Mouse (Mus musculus): ENCODE measurements at regions not wholly inside any gene's neighbourhood (a gene's known extent, or its start where the extent isn't known, plus 50 kb on each side); places are given as distances from the start of the nearest gene placed in this dataset.

DNA sequence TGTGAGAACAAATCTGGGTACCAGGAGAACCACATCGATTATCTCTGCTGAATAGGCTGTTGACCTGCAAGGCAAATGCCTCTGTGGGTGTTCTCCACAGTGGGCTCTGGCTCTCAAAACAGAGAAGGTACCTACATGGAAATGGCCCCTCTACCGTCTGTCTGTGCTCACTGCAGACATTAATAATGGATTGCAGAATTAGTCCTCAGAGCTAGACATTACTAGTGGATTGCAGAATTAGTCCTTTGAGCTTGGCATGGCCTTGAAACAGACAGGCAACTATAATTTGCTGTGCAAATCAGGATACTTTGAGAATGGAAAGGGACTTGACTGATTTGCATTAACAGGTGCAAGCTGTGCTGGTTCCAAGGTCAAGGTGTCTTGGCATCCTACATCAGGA, 77.3 kb upstream of the Gm26897 start:
- in situ Hi-C loops (cut with MboI, MseI) = no loop called here

- in situ Hi-C loops (cut with MboI, MseI) = no loop called here
Measured at GRCm38 (mm10) chr5:111657759-111658429, 75.8 kb upstream of the Gm26897 start.

DNA sequence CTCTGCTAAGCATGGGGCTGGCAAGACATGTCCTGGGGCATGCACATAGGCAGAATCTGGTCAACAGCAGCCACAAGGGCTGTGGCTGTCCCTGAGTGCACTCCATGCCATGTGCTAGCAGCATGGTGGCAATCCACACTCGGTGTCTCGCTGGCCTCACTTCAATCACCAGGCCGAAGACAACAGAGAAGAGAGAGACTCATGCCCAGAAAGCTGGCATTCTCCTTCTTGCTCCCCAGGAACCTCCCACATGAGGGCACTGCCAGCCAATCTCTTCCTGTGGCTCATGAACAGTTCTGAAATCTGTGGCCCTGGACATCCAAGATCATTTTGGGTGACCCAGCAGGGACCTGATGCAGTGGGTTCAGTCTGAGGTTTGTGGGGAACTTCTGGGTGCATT, 74.5 kb upstream of the Gm26897 start:
- in situ Hi-C loops (cut with MboI, MseI) = no loop called here

DNA sequence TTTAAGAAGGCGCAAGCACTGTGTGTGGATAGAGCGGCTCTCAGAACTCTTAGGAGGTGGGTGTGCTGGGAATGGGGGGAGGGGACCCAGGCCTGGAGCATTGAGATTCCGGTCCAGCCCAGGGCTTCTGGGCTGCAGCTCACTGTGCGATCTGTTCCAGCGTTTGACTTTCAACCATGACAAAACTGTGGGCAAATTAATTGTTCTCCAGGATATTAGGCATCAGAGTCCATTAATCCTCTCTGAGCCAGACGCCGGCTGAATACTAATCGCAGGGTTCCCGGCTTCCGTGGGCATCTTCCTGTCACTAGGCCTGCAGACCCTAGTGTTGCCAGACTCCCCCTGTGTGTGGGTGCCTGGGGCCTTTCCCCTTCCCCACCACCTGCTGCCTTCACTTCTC, 73.3 kb upstream of the Gm26897 start:
- in situ Hi-C loops (cut with MboI, MseI) = no loop called here

DNA sequence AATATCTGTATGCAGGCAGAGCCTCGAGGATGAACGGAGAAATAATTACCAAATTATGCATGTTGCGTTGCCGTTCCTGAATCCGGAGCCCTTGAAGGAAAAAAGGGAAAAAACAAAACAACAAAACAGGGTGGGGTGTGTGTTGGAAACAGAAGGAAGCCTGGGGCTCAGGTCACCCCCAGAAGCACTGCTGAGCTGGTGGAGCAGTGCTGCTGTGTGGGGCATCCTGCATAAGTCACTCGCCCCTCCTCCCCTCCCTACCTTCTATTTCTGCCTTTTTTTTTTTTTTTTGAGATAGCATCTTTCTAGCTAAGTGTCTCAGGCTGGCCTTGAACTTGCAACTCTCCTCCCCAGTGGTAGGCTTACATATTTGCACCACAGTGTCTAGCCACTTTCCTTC, 72.8 kb upstream of the Gm26897 start:
- in situ Hi-C loops (cut with MboI, MseI) = no loop called here

GRCm38 (mm10) chr5:111661971-111662370, 71.8 kb upstream of the Gm26897 start:
- in situ Hi-C loops (cut with MboI, MseI) = no loop called here

DNA sequence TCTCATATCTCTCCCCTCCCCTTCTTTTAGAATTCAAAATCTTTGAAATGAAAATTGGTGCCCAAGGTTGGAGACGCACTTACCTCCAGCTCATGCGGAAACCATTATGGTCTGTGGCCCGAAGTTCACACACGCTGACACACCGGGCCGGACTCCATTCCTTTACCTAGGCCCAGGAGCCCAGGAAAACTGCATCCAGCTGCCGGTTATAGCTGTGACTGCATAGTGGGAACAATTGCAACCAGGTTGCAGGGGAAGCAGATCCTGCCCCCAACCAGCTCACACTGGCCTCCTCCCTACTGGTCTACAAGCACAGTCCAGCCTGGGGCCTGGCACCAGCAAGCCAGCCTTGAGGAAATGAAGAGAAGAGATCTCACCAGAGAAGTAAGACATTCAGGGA, 69.9 kb upstream of the Gm26897 start:
- in situ Hi-C loops (cut with MboI, MseI) = no loop called here

GRCm38 (mm10) chr5:111665406-111665805, 68.3 kb upstream of the Gm26897 start:
- in situ Hi-C loops (cut with MboI, MseI) = no loop called here

GRCm38 (mm10) chr5:111666007-111666406, 67.7 kb upstream of the Gm26897 start:
- in situ Hi-C loops (cut with MboI, MseI) = no loop called here

DNA sequence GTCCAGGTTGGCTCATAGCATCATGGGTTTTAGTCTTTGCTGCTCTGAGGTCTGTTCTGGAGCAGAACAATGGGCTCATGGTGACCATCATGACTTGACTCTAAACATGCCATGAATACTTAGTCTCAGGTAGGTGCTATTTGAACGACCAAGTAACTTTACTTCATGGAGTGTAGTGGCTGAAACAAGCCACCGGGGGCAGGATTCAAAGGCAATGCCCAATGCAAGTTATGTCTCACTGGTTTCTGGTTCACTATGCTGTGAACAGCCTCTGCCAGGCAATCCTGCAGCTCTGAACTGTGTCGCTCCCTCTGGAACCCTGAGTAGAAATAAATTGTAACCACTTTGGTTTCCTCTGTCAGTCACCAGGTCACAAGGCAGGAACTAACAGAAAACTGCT, 65.8 kb upstream of the Gm26897 start:
- in situ Hi-C loops (cut with MboI, MseI) = no loop called here

GRCm38 (mm10) chr5:111669139-111669538, 64.6 kb upstream of the Gm26897 start:
- in situ Hi-C loops (cut with MboI, MseI) = no loop called here

GRCm38 (mm10) chr5:111671762-111672161, 62.0 kb upstream of the Gm26897 start:
- in situ Hi-C loops (cut with MboI, MseI) = no loop called here

DNA sequence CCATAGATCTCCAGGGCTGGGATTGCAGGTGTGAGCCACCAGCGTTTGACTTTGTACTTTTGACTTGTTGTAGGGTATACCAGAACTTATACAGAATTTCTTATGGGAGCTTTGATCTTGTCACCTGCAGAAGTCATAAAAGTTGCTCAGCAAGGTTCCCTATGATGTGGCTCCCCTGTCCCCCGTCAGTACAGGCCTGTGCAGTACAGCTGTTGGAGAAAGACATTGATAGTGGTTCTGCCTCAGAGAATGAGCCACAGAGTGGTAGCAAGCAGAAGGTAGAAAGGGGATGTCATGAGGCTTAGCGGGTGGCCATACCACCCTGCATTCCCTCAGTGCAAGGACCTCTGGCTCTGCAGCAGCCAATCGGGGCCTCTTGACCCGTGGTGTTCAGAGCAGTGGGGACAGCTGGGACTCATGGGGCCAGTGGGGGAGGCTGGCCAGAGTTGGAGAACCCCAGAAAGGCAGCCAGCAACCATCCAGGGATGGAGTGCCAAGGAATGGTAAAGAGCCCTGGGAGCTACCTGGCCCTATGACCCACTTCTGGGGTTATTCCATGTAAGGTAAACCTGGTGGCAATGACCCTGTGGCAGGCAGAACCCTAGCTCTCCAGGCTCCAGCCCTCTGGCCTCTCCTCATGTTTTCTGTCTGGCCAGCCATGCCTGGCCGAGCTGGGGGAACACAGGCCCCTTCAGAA, 58.6 kb upstream of the Gm26897 start:
- in situ Hi-C loops (cut with MboI, MseI) = no loop called here

DNA sequence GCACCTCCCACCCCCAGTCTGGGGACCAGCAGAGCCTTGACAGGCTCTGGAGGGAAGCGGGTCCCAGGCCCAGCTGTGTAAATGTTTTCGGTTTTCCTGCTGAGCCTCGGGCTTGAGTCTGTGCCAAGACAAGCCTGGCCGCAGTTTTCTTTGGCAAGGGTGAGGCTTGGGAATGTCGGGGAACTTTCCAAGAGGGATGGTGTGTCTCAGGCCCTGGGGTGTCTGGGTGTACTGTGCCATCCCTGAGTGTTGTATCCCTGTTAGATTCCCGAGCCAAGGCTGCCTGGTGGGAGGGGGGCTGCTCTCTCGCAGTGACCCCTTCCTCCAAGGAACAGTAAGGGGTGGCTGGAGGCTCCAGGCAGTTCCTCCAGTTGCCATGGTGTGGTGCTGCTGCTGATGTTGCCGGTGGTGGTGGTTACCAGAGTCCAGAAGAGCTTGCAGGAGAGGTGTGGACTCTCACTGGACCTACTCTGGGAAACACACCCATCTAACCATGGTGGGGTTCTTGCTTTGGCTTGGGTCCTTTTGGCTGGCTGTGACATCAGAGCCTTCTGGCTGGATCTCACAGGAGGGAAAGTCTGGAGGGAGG, 58.0 kb upstream of the Gm26897 start:
- in situ Hi-C loops (cut with MboI, MseI) = no loop called here

DNA sequence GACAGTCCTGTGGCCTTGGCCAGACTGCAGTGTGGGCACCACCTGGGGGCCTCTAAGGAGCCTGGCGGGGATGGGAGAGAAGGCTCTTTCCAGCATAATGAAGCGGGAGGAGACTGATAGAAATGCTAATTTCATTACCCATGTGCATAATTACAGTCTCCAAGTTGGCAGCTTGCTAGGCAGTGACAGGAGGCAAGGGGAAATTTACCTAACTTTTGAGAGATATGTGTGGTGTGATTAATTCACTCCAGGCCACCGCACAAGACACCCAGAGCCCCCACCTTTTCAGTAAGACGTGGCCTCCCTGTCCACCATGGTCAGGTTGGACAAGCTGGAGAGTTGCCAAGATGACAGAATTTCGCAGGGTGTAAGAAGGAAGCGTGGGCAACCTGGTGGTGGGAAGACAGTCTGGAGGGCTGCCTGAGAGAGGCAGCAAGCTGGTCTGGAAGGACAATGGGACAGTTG, 55.8 kb upstream of the Gm26897 start:
- in situ Hi-C loops (cut with MboI, MseI) = no loop called here

DNA sequence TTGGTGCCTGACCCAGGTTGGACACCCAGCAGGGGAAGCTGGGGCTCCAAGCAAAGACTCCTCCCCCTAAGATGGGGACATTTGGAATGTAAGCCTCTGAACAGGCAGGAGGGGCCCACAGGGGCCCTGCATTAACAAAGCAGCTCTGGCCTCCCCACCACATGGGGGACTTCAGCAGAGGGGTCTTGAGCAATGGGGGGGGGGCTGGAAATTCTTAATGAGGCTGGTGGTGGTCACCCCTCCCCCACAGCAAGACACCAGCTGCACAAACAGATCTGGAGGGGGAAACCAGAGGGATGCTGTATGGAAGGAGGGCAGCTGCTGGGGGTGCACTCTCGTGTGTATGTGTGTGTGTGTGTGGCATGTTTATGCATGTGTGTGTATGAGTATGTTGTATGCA, 55.2 kb upstream of the Gm26897 start:
- in situ Hi-C loops (cut with MboI, MseI) = no loop called here

DNA sequence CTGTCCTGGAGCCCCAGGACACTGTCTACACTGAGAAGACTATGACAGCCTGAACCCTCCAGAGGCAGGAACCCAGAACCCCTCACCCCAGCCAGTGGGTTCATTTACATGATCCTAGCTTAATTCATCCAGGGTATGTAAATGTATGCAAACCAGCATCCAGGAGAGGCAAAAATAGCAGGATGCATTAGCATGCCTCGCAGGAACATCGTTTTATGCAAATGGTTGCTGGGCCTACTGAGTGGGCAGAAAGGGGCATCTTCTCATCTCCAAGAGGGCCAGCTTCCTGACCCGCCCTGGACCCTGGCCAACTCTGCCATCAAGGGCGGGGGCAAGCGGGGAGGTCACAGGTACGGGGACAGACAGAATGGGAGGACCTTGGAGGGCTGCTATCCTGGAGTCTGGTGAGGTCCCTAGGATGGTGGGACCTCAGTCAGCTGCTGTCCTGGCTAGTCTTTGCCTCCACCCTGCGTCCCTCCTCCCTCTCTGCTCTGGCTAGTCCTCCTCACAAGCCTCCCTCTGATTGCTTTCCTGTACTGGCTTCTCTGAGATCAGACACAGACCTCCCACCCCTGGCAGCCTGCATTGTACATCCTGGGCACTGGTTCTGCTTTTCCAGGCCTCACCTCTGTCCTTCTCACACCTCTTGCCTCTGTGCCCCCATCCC, 52.2 kb upstream of the Gm26897 start:
- in situ Hi-C loops (cut with MboI, MseI) = loop anchor here (5.0 kb wide), 1 partner anchor 269 kb away; no protein-coding TSS in a partner anchor

GRCm38 (mm10) chr5:111682899-111683298, 50.8 kb upstream of the Gm26897 start:
- in situ Hi-C loops (cut with MboI, MseI) = loop anchor here (5.0 kb wide), 1 partner anchor 271 kb away; no protein-coding TSS in a partner anchor

Measured in T-helper 1 cell (primary cell).